Mouse (Mus musculus) C2C12 (cell line): ENCODE measurements around the gene Tsga10ip. TPM values are rescaled to one million over a fixed set of nuclear protein-coding genes. Genes with fewer than 3 reads are reported as not detected.

Experiments
- H3K27me3 ChIP-seq: one replicate; pipeline ENCODE4 v1.6.1; 2011; ENCODE audit not compliant: control insufficient read depth, insufficient read depth, insufficient read length
- H3K36me3 ChIP-seq: one replicate; pipeline ENCODE4 v1.6.1; 2011; ENCODE audit not compliant: control insufficient read depth, insufficient read depth
- H3K4me3 ChIP-seq: one replicate; pipeline ENCODE4 v1.5.1; 2011; ENCODE audit warnings: mild to moderate bottlenecking, control low read depth; ENCODE audit not compliant: poor library complexity, insufficient read depth, severe bottlenecking
- H3K79me2 ChIP-seq: one replicate; pipeline ENCODE4 v1.6.1; 2011; ENCODE audit not compliant: control insufficient read depth, insufficient read depth
- H3K79me3 ChIP-seq: one replicate; pipeline ENCODE4 v1.6.1; 2011; ENCODE audit warnings: low read depth, control low read depth
- H3ac ChIP-seq: one replicate; pipeline ENCODE3; 2011; ENCODE audit warnings: low read depth; ENCODE audit not compliant: control insufficient read depth, insufficient read length
- CEBPB ChIP-seq: IDR thresholded peaks from one replicate; pipeline ENCODE4 v1.6.1; 2011; ENCODE audit warnings: low read depth, mild to moderate bottlenecking, control low read depth, moderate library complexity
- CTCF ChIP-seq: IDR thresholded peaks from one replicate; pipeline ENCODE4 v1.5.1; 2011; ENCODE audit not compliant: control insufficient read depth, insufficient read depth, insufficient read length
- FOSL1 ChIP-seq: IDR thresholded peaks from one replicate; pipeline ENCODE4 v1.8.0; 2011; ENCODE audit warnings: mild to moderate bottlenecking, low read length; ENCODE audit not compliant: poor library complexity, insufficient read depth, severe bottlenecking
- MAX ChIP-seq: IDR thresholded peaks from one replicate; pipeline ENCODE4 v1.6.1; 2011; ENCODE audit warnings: mild to moderate bottlenecking, control low read depth
- MYOD1 ChIP-seq: IDR thresholded peaks from one replicate; pipeline ENCODE4 v1.6.1; 2011; ENCODE audit warnings: low read depth; ENCODE audit not compliant: control insufficient read depth, insufficient read length
- MYOG ChIP-seq: IDR thresholded peaks from one replicate; pipeline ENCODE4 v1.6.1; 2011; ENCODE audit not compliant: control insufficient read depth, insufficient read length; ENCODE audit errors: extremely low read depth
- USF1 ChIP-seq: IDR thresholded peaks from one replicate; pipeline ENCODE4 v1.6.1; 2011; ENCODE audit warnings: low read depth, mild to moderate bottlenecking, control low read depth, moderate library complexity
- polyA plus RNA-seq: library from polyadenylated mRNA; unstranded; fragments of >200 nt; fragmentation: generic; extraction: Trizol; gene quantifications from one replicate; pipeline ENCODE4 v1.2.1, GENCODE M21; 2012; ENCODE audit warnings: missing spikeins

The Tsga10ip gene
- polyA plus RNA-seq, 1 experiment: 0.02 TPM

DNA sequence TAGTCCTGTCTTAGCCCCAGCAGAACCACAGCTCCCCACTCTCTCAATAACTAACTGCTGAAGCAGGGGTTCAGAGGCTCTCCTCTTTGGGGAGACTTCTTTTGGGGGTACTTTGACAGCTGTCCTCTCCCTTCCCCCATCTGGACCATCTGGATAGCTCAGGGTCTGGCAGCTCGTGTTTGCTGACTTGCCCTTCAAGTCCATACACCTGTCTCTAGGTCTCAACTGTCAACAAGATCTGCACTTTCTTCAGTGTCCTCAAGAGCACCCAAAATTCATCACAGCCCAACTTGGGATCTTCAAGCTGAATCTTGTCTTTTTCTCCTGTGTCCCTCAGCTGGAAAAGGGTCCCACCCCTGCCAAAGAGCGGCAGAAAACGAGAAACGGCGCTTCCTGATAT is 19.5 kb upstream of the Tsga10ip start:
- no peak overlapping the region for H3ac ChIP-seq
- H3K36me3 ChIP-seq: peaks cover 41% of the 10 kb centered on the region
- peaks cover 47% of the 10 kb centered on the region for H3K79me2 ChIP-seq
- TF ChIP-seq USF1 (no peak), MAX (no peak), MYOD1 (peak; percentile 29)
- no peaks in the 10 kb centered on the region for H3K27me3 ChIP-seq
- H3K79me3 ChIP-seq: peaks cover 28% of the 10 kb centered on the region
- H3K4me3 ChIP-seq: no peak overlapping the region

DNA sequence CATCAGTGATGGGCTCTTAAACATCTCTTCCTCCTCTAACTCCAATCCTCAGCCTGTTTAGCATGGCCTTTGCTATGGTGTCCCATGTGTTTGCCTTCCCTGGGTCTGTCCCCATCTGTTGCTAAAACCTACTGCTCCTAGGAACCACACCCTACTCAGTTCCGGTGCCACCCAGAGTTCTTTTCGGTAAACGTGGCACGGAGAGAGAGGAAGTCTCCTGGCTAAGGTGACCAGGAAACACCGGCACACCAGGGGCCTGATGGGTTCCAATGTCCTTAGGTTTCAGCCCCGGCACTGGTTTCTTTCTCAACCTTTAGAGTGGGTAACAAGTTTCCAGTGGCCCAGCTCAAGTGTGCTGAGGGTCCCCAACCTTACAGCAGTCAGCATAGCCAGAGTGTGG is 18.3 kb upstream of the Tsga10ip start:
- H3K36me3 ChIP-seq: peaks cover 33% of the 10 kb centered on the region
- H3ac ChIP-seq: no peak overlapping the region
- H3K79me3 ChIP-seq: peaks cover 16% of the 10 kb centered on the region
- no peak overlapping the region for H3K4me3 ChIP-seq
- no peaks in the 10 kb centered on the region for H3K27me3 ChIP-seq
- peaks cover 35% of the 10 kb centered on the region for H3K79me2 ChIP-seq
- TF ChIP-seq MYOD1 (no peak), MYOG (no peak)

DNA sequence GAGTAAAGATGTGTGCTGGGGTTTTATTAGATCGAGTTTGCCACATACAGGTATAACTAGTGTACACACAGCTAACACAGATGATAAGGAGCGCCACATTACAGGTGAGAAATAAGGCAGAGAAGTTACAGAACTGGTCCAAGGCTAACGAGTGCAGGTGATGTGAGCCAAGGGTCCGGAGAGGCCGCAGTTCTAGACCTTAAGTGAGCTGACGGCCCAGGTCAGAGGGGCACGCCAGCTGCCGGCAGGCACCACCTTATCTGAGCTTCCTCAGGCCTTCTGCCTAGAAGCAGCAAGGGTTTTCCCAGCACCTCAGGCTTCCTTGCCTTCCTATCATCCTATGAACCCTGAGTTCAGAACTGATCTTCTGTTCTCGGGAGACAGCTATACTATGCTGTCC is 17.3 kb upstream of the Tsga10ip start:
- Histone ChIP-seq H3K4me3 (no peak overlapping the region), H3K79me2 (peaks cover 29% of the 10 kb centered on the region), H3ac (no peak overlapping the region), H3K27me3 (no peaks in the 10 kb centered on the region), H3K79me3 (peaks cover 13% of the 10 kb centered on the region), H3K36me3 (peaks cover 33% of the 10 kb centered on the region)
- TF ChIP-seq USF1: no peak
- TF ChIP-seq FOSL1: no peak
- TF ChIP-seq MYOD1: no peak
- no peak for TF ChIP-seq MAX
- no peak for TF ChIP-seq CTCF
- no peak for TF ChIP-seq CEBPB
- TF ChIP-seq MYOG: no peak

DNA sequence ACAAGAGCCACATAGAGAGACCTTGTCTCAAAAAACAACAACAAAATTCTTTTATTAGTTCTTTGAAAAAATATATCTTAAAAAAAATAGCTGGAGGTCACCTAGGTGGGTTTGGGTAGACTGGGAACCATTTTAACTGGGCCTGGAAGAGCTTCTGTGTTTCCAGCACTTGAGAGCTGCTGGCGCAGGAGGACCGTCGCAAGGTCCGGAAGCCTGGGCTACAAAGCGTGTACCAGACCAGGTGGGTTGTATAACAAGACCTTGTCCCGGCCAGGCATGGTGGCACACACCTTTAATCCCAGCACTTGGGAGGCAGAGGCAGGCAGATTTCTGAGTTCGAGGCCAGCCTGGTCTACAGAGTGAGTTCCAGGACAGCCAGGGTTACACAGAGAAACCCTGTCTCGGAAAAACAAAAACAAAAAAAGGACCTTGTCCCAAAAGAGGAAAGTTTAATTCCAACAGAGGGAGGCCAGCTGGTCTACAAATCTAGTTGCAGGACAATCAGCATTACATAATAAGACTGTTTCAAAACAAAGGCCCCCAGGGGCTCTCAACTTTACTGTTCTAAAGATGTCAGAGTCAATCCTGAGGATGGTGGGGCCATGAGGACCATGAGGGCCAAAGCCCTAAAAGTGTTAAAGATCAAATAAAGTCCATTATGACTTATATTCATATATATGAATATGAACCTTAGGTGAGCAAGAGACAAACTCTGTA is 16.6 kb upstream of the Tsga10ip start:
- TF ChIP-seq CTCF: no peak
- no peak for TF ChIP-seq MYOD1
- Histone ChIP-seq H3K36me3 (peaks cover 33% of the 10 kb centered on the region), H3K4me3 (no peak overlapping the region), H3K27me3 (no peaks in the 10 kb centered on the region), H3ac (no peak overlapping the region), H3K79me3 (peaks cover 12% of the 10 kb centered on the region), H3K79me2 (peaks cover 23% of the 10 kb centered on the region)

DNA sequence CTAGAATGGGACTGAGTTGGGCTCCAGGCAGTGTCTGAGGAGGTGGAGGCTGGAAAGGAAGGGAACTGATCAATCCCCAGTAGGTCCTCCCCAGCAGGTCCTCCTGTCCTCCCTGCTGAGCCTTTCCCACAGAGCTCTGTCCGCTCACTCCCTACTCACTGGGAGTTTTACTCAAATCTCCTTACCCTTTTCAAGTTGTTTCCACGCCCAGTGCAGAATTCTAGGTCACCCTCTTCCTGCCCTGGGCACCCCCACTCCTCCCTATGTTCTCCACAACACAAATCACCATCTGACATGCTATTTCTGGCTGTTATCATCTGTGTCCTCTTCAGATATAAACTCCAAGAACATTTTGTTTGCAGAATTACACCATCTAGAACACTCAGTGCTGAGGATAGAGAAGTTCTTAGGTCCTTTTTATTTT is 12.2 kb upstream of the Tsga10ip start:
- Histone ChIP-seq H3K36me3 (no peaks in the 10 kb centered on the region), H3K27me3 (no peaks in the 10 kb centered on the region), H3K4me3 (no peak overlapping the region), H3ac (no peak overlapping the region), H3K79me3 (no peaks in the 10 kb centered on the region), H3K79me2 (no peaks in the 10 kb centered on the region)
- TF ChIP-seq USF1: no peak
- no peak for TF ChIP-seq CTCF
- no peak for TF ChIP-seq MAX
- no peak for TF ChIP-seq MYOD1
- TF ChIP-seq CEBPB: no peak
- no peak for TF ChIP-seq FOSL1
- no peak for TF ChIP-seq MYOG

DNA sequence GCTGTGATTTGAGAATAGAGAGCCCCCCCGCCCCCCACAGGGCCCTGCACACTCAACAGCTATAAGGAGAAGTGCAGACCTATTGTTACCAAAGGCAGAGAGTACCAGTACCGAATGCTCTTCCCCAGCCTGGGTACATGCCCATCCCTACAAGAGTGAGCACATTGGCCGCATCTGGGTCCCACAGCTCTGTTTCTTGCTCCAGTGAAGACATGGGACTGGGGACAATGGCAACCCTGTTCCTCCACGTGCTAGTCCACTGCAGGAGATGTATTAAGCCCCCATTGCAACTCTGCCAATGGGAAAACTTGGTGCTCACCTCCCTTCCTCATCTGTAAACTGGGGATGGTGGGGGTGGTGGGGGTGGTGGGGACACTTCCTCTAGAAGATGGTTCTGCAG is 11.5 kb upstream of the Tsga10ip start:
- H3K79me3 ChIP-seq: no peaks in the 10 kb centered on the region
- no peaks in the 10 kb centered on the region for H3K36me3 ChIP-seq
- no peak for TF ChIP-seq CEBPB
- no peak for TF ChIP-seq MYOD1
- no peak for TF ChIP-seq MYOG
- no peak for TF ChIP-seq MAX
- TF ChIP-seq CTCF: no peak
- no peak for TF ChIP-seq FOSL1
- no peak for TF ChIP-seq USF1
- H3K79me2 ChIP-seq: no peaks in the 10 kb centered on the region
- H3K27me3 ChIP-seq: no peaks in the 10 kb centered on the region
- H3ac ChIP-seq: no peak overlapping the region
- no peak overlapping the region for H3K4me3 ChIP-seq
